Mouse (Mus musculus) liver, embryonic 15.5 days (tissue): ENCODE data around the gene Kcnd2. TPM values are rescaled to one million over a fixed set of nuclear protein-coding genes. Genes with fewer than 3 reads are reported as not detected.

Experiments used
- ATAC-seq: fragments of 200-750 bp; cut with Nextera tagmentation; 2 replicates; pipeline ENCODE4 v1.8.0; 2017; ENCODE audit warnings: moderate number of reproducible peaks, mild to moderate bottlenecking, moderate library complexity; ENCODE audit not compliant: insufficient read depth
- H3K27ac ChIP-seq: fragments of 300-500 bp; sonication (generic); replicated peaks from 2 replicates; pipeline ENCODE4 v1.5.1; 2015; ENCODE audit warnings: mild to moderate bottlenecking, inconsistent platforms
- H3K27me3 ChIP-seq: fragments of 300-500 bp; sonication (generic); 2 replicates; pipeline ENCODE4 v1.6.1; 2015; ENCODE audit warnings: mild to moderate bottlenecking, inconsistent platforms
- H3K36me3 ChIP-seq: fragments of 300-500 bp; sonication (generic); replicated peaks from 2 replicates; pipeline ENCODE4 v1.6.1; 2015; ENCODE audit warnings: moderate library complexity, mild to moderate bottlenecking, inconsistent platforms
- H3K4me1 ChIP-seq: fragments of 300-500 bp; sonication (generic); replicated peaks from 2 replicates; pipeline ENCODE4 v1.6.1; 2015; ENCODE audit warnings: inconsistent platforms
- H3K4me2 ChIP-seq: fragments of 300-500 bp; sonication (generic); 2 replicates; pipeline ENCODE4 v1.6.1; 2015; ENCODE audit warnings: moderate library complexity, mild to moderate bottlenecking, inconsistent platforms
- H3K4me3 ChIP-seq: fragments of 300-500 bp; sonication (generic); replicated peaks from 2 replicates; pipeline ENCODE4 v1.5.1; 2015; ENCODE audit warnings: mild to moderate bottlenecking, inconsistent platforms
- H3K9ac ChIP-seq: fragments of 300-500 bp; sonication (generic); 2 replicates; pipeline ENCODE4 v1.6.1; 2015; ENCODE audit warnings: moderate library complexity, mild to moderate bottlenecking, inconsistent platforms
- H3K9me3 ChIP-seq: fragments of 300-500 bp; sonication (generic); replicated peaks from 2 replicates; pipeline ENCODE4 v1.6.1; 2016; ENCODE audit warnings: inconsistent platforms
- WGBS: fragments of 180-500 bp; shearing (Covaris S2); methylation state at CpG from one replicate; pipeline ENCODE4 v1.1.7; 2015; ENCODE audit warnings: mixed read lengths; ENCODE audit not compliant: insufficient replicate concordance; 5-methylcytosine and 5-hydroxymethylcytosine counted together
- polyA plus RNA-seq: library from polyadenylated mRNA; unstranded; fragments of >200 nt; fragmentation: Nextera tagmentation; extraction: Ambion mirVana; gene quantifications from 2 replicates; pipeline ENCODE4 v1.2.1, GENCODE M21; 2015

Kcnd2 gene
- polyA plus RNA-seq, 1 experiment from 2014 or later = 0.03 TPM

DNA sequence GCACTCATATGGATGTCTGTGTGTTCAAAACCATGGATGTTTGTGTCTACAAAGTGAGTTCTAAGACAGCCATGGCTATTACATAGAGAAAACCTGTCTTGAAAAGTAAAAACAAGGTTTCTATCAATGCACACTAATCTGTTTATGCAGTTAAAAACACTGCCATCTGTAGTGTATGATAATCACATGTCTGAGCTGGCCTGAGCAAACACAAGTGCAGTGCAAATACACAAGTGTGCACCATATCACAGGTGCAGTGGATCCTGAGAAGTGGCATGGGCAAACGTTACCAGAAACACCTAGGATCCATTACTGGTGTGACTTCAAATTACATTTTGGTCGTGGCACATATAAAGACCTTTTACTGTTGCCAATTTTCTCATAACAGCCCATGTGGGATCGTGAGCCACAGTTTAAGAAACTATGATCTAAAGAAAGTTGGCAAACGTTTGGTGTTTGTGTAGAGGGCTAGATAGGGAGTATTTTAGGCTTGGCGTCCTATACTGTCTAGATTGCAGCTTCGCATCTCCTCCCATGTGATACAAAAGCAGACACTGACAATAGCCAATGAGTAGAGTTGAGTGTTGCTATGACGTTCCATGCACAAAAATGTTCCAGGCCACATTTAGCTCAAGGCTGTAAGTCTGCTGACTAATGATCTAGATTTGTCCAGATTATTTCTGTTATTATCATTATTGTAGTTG is 559.1 kb downstream of the Kcnd2 start:
- 58% methylated on average over 7 of the region's 7 CpGs for WGBS
- H3K27me3 ChIP-seq = no peaks in the 10 kb centered on the region
- no peak overlapping the region for H3K27ac ChIP-seq
- H3K9me3 ChIP-seq = no peaks in the 10 kb centered on the region
- no peaks in the 10 kb centered on the region for H3K36me3 ChIP-seq
- H3K9ac ChIP-seq = no peak overlapping the region
- H3K4me3 ChIP-seq = no peak overlapping the region
- 0 out of 2 replicates have a peak, but pooled peaks cover 2% of the 10 kb centered on the region for H3K4me1 ChIP-seq
- no peak for ATAC-seq
- H3K4me2 ChIP-seq = no peak overlapping the region
